23 mouse cellular contexts compared by ENCODE assay signal in the genomic region with DNA sequence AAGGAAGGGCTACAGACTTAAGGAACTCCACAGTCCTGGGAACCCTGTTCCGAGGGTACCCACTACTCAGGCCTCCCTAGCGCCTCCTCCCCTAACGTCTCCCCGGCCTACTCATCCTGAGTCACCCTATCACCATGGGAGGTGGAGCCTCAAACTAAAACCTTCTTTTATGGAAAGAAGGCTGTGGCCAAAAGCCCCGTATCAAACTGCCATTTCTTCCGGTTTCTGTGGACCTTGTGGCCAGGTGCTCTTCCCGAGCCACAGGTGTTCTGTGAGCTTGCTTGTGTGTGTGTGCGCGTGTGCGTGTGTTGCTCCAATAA. TPM values are rescaled to one million over a fixed set of nuclear protein-coding genes. Genes with fewer than 3 reads are reported as not detected.
A peak's percentile ranks its signal among the peaks of the same experiment; 100 is the strongest.
DNase-seq lines count a peak whose midpoint lies in the region; ATAC-seq lines count a peak whose summit lies in the region.
"Had no signal": no experiment of that assay in that cellular context is flagged by ENCODE, and none has a peak within 500 bp of the region (broad histone marks: within the 10 kb centered on the region; RNA-seq: fewer than 3 reads in every experiment).

No protein-coding gene starts in this region.

- 80% methylated on average over 10 of the region's 10 CpGs for WGBS in forebrain, embryonic 12.5 days
- WGBS in forebrain, embryonic 14.5 days: 80% methylated on average over 10 of the region's 10 CpGs
- 89% methylated on average over 10 of the region's 10 CpGs for WGBS in midbrain, embryonic 11.5 days
- 81% methylated on average over 10 of the region's 10 CpGs for WGBS in midbrain, embryonic 15.5 days

- DNase-seq in forebrain, embryonic 14.5 days (ENCODE audit: low spot score): no peak
- DNase-seq in midbrain, embryonic 11.5 days (ENCODE audit: low spot score, missing footprints): peak; percentile 82
- peak; percentile 65 for DNase-seq in brain, adult 2 months (ENCODE audit: low read depth, low spot score)
- no peak for DNase-seq in thymus, postnatal 10 days (ENCODE audit: low spot score in 2 of 2)
- DNase-seq: B cell, adult 2 months; gastrocnemius, postnatal 14 days; kidney, adult 9 months; layer of hippocampus, adult 9-11 months; liver, embryonic 13.5 days; lung, adult 18-20 months had no signal

- peaks cover 22% of the 10 kb centered on the region for H3K27me3 ChIP-seq in forebrain, embryonic 12.5 days
- H3K27me3 ChIP-seq in forebrain, embryonic 14.5 days (replicated peaks; ENCODE audit: control insufficient read depth, insufficient read depth, low read length): no peaks in the 10 kb centered on the region
- peaks cover 11% of the 10 kb centered on the region for H3K27me3 ChIP-seq in midbrain, embryonic 11.5 days (ENCODE audit: control insufficient read depth, insufficient read depth, low read length)
- no peaks in the 10 kb centered on the region for H3K27me3 ChIP-seq in midbrain, embryonic 15.5 days (replicated peaks)
- H3K27me3 ChIP-seq: embryonic facial prominence, embryonic 15.5 days had no signal

- peaks cover 29% of the 10 kb centered on the region for H3K4me1 ChIP-seq in forebrain, embryonic 12.5 days
- peaks cover 17% of the 10 kb centered on the region for H3K4me1 ChIP-seq in forebrain, embryonic 14.5 days (ENCODE audit: control insufficient read depth, insufficient read depth, low read length)
- H3K4me1 ChIP-seq in midbrain, embryonic 11.5 days (ENCODE audit: control insufficient read depth, insufficient read depth, low read length): peaks cover 20% of the 10 kb centered on the region
- peaks cover 34% of the 10 kb centered on the region for H3K4me1 ChIP-seq in midbrain, embryonic 15.5 days

- H3K36me3 ChIP-seq in forebrain, embryonic 12.5 days (replicated peaks): peaks cover 73% of the 10 kb centered on the region
- H3K36me3 ChIP-seq in forebrain, embryonic 14.5 days (ENCODE audit: control insufficient read depth, insufficient read depth, low read length): peaks cover 78% of the 10 kb centered on the region
- H3K36me3 ChIP-seq in midbrain, embryonic 11.5 days (ENCODE audit: control insufficient read depth, insufficient read depth, low read length): peaks cover 19% of the 10 kb centered on the region
- H3K36me3 ChIP-seq in midbrain, embryonic 15.5 days (replicated peaks): peaks cover 40% of the 10 kb centered on the region

- no peak for ATAC-seq in forebrain, embryonic 12.5 days (ENCODE audit: low FRiP score)
- ATAC-seq in forebrain, embryonic 14.5 days: no peak
- no peak for ATAC-seq in midbrain, embryonic 11.5 days (ENCODE audit: low FRiP score)
- ATAC-seq in midbrain, embryonic 15.5 days (replicated peaks): no peak
- ATAC-seq: forebrain, embryonic 16.5 days; midbrain, embryonic 16.5 days had no signal

- H3K9ac ChIP-seq in forebrain, embryonic 12.5 days: 0 out of 2 replicates have a peak overlapping the region, but pooled peaks have one; percentile 65
- no peak overlapping the region for H3K9ac ChIP-seq in forebrain, embryonic 14.5 days (ENCODE audit: low read length)
- no peak overlapping the region for H3K9ac ChIP-seq in midbrain, embryonic 11.5 days (ENCODE audit: low read length)
- H3K9ac ChIP-seq in midbrain, embryonic 15.5 days: no peak overlapping the region
- H3K9ac ChIP-seq: embryonic facial prominence, embryonic 15.5 days; liver, embryonic 13.5 days had no signal

- H3K4me3 ChIP-seq in forebrain, embryonic 12.5 days (replicated peaks): no peak overlapping the region
- no peak overlapping the region for H3K4me3 ChIP-seq in forebrain, embryonic 14.5 days (ENCODE audit: low read depth, low read length)
- no peak overlapping the region for H3K4me3 ChIP-seq in midbrain, embryonic 11.5 days (ENCODE audit: low read depth, low read length)
- no peak overlapping the region for H3K4me3 ChIP-seq in midbrain, embryonic 15.5 days
- H3K4me3 ChIP-seq: megakaryocyte, embryonic 14.5 days had no signal

- H3K9me3 ChIP-seq in forebrain, embryonic 12.5 days: no peaks in the 10 kb centered on the region
- H3K9me3 ChIP-seq in forebrain, embryonic 14.5 days (replicated peaks; ENCODE audit: control insufficient read depth, low read length): no peaks in the 10 kb centered on the region
- no peaks in the 10 kb centered on the region for H3K9me3 ChIP-seq in midbrain, embryonic 11.5 days (ENCODE audit: control insufficient read depth, low read length)
- no peaks in the 10 kb centered on the region for H3K9me3 ChIP-seq in midbrain, embryonic 15.5 days
- H3K9me3 ChIP-seq: embryonic facial prominence, embryonic 10.5 days; embryonic facial prominence, embryonic 15.5 days; heart, embryonic 10.5 days; heart, embryonic 15.5 days; hindbrain, embryonic 12.5 days; limb, embryonic 10.5 days; limb, embryonic 15.5 days; liver, embryonic 13.5 days; neural tube, embryonic 12.5 days had no signal

- no peak overlapping the region for H3K27ac ChIP-seq in forebrain, embryonic 12.5 days
- no peak overlapping the region for H3K27ac ChIP-seq in forebrain, embryonic 14.5 days (ENCODE audit: low read depth, low read length)
- no peak overlapping the region for H3K27ac ChIP-seq in midbrain, embryonic 11.5 days (ENCODE audit: low read depth, low read length)
- H3K27ac ChIP-seq in midbrain, embryonic 15.5 days: no peak overlapping the region
- H3K27ac ChIP-seq: embryonic facial prominence, embryonic 10.5 days; embryonic facial prominence, embryonic 15.5 days; limb, embryonic 10.5 days; limb, embryonic 15.5 days; liver, embryonic 13.5 days; neural tube, embryonic 12.5 days had no signal

- H3K4me2 ChIP-seq in forebrain, embryonic 12.5 days: no peak overlapping the region
- H3K4me2 ChIP-seq in forebrain, embryonic 14.5 days (ENCODE audit: low read length): no peak overlapping the region
- H3K4me2 ChIP-seq in midbrain, embryonic 11.5 days: no peak overlapping the region
- H3K4me2 ChIP-seq in midbrain, embryonic 15.5 days: no peak overlapping the region

RNA-seq across cellular contexts. Expression of a gene that starts 6.3 kb away (rescaled TPM):
- 55.5 and 57.6 TPM in 2 replicates for polyA plus RNA-seq in forebrain, embryonic 12.5 days (2016; fragmentation: Nextera tagmentation; extraction: Ambion mirVana)
- polyA plus RNA-seq in forebrain, embryonic 14.5 days (2014; fragmentation: Nextera tagmentation; extraction: Ambion mirVana): 28.6 and 38.8 TPM in 2 replicates
- 36.8 and 39.3 TPM in 2 replicates for polyA plus RNA-seq in midbrain, embryonic 11.5 days (2014; fragmentation: Nextera tagmentation; extraction: Ambion mirVana)
- 75.2 and 82.0 TPM in 2 replicates for polyA plus RNA-seq in midbrain, embryonic 15.5 days (2015; fragmentation: Nextera tagmentation; extraction: Ambion mirVana)

RNA-seq across cellular contexts. Expression of a gene that starts 11.1 kb away (rescaled TPM):
- 13.3 and 15.2 TPM in 2 replicates for polyA plus RNA-seq in forebrain, embryonic 12.5 days (2016; fragmentation: Nextera tagmentation; extraction: Ambion mirVana)
- 26.0 and 27.8 TPM in 2 replicates for polyA plus RNA-seq in forebrain, embryonic 14.5 days (2014; fragmentation: Nextera tagmentation; extraction: Ambion mirVana)
- 7.2 and 10.6 TPM in 2 replicates for polyA plus RNA-seq in midbrain, embryonic 11.5 days (2014; fragmentation: Nextera tagmentation; extraction: Ambion mirVana)
- 28.7 and 36.4 TPM in 2 replicates for polyA plus RNA-seq in midbrain, embryonic 15.5 days (2015; fragmentation: Nextera tagmentation; extraction: Ambion mirVana)

RNA-seq across cellular contexts. Expression of a gene that starts 28.7 kb away (rescaled TPM):
- polyA plus RNA-seq in forebrain, embryonic 12.5 days (2016; fragmentation: Nextera tagmentation; extraction: Ambion mirVana): 173 TPM in 2 replicates
- polyA plus RNA-seq in forebrain, embryonic 14.5 days (2014; fragmentation: Nextera tagmentation; extraction: Ambion mirVana): 145 and 149 TPM in 2 replicates
- 167 and 193 TPM in 2 replicates for polyA plus RNA-seq in midbrain, embryonic 11.5 days (2014; fragmentation: Nextera tagmentation; extraction: Ambion mirVana)
- 146 and 168 TPM in 2 replicates for polyA plus RNA-seq in midbrain, embryonic 15.5 days (2015; fragmentation: Nextera tagmentation; extraction: Ambion mirVana)

RNA-seq across cellular contexts. Expression of a gene that starts 33.5 kb away (rescaled TPM):
- polyA plus RNA-seq in forebrain, embryonic 12.5 days (2016; fragmentation: Nextera tagmentation; extraction: Ambion mirVana): 3.5 and 4.5 TPM in 2 replicates
- polyA plus RNA-seq in forebrain, embryonic 14.5 days (2014; fragmentation: Nextera tagmentation; extraction: Ambion mirVana): 4.3 and 5.3 TPM in 2 replicates
- polyA plus RNA-seq in midbrain, embryonic 11.5 days (2014; fragmentation: Nextera tagmentation; extraction: Ambion mirVana): 4.5 and 5.2 TPM in 2 replicates
- polyA plus RNA-seq in midbrain, embryonic 15.5 days (2015; fragmentation: Nextera tagmentation; extraction: Ambion mirVana): 9.0 TPM in 2 replicates

RNA-seq across cellular contexts. Expression of a gene that starts 43.2 kb away (rescaled TPM):
- polyA plus RNA-seq in forebrain, embryonic 12.5 days (2016; fragmentation: Nextera tagmentation; extraction: Ambion mirVana): 103 and 113 TPM in 2 replicates
- 115 and 125 TPM in 2 replicates for polyA plus RNA-seq in forebrain, embryonic 14.5 days (2014; fragmentation: Nextera tagmentation; extraction: Ambion mirVana)
- 42.0 and 43.0 TPM in 2 replicates for polyA plus RNA-seq in midbrain, embryonic 11.5 days (2014; fragmentation: Nextera tagmentation; extraction: Ambion mirVana)
- 160 and 165 TPM in 2 replicates for polyA plus RNA-seq in midbrain, embryonic 15.5 days (2015; fragmentation: Nextera tagmentation; extraction: Ambion mirVana)

Comparison
In these comparisons a context has a peak if more than half of its experiments do, and no peak if none do; other contexts are left out.
1. DNase-seq: peak in midbrain, embryonic 11.5 days (single experiment) and brain, adult 2 months (single experiment); none in forebrain, embryonic 14.5 days (single experiment) and thymus, postnatal 10 days (0 of 2).